Mouse (Mus musculus) induced T-regulatory cell, adult 2 months (primary cell): Measurements from ENCODE around the gene Brd9.

Source experiments
- DNase-seq: peaks from one replicate; pipeline ENCODE4 v3.0.0-alpha.2; 2012; ENCODE audit warnings: low read depth

The Brd9 gene

DNA sequence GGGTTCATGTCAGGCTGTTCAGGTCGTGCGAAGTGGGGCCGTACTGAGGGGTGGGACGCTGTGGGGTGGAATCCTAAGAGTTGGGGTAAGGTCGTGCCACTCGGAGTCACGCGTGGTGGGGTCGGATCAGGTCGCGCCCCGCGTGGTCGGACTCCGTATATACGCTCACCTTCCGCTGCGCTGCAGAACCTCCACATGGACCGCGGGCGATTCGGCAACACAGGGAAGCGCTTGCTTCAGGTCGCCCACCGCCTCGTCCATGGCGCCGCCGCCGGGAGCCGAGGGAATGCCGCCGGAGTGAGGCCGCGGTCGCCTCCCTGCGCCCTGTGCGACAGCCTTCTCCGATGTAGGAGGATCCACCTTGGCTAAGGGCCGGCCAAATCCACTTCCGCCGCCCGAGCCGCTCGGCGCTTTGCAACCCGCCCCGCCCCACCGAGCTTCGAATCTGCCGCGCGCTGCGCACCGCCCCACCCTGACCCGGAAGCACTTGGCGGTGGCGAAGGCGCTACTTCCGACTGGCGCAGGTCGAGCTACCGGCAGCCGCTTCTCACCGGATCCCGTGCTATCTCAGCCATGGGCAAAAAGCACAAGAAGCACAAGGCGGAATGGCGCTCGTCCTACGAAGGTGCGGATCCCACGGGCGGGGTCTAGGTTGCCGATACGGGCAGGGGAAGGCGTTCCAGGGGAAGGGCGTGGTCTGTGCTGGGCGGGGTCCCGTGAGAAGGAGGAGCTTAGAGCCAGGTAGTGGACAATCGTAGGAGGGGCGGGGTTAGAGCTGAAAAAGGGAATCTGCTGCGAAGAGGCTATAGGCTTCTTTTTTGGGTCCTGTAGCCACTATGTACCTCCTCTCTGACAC is at the start of gene Brd9, which contains the start of gene Trip13:
Gene Brd9, plus strand, starts transcription at position 491 of the 856 bp plus-strand sequence.
Gene Trip13, minus strand, starts transcription at position 464 of the 856 bp plus-strand sequence.
- DNase-seq: peak; percentile 96

DNA sequence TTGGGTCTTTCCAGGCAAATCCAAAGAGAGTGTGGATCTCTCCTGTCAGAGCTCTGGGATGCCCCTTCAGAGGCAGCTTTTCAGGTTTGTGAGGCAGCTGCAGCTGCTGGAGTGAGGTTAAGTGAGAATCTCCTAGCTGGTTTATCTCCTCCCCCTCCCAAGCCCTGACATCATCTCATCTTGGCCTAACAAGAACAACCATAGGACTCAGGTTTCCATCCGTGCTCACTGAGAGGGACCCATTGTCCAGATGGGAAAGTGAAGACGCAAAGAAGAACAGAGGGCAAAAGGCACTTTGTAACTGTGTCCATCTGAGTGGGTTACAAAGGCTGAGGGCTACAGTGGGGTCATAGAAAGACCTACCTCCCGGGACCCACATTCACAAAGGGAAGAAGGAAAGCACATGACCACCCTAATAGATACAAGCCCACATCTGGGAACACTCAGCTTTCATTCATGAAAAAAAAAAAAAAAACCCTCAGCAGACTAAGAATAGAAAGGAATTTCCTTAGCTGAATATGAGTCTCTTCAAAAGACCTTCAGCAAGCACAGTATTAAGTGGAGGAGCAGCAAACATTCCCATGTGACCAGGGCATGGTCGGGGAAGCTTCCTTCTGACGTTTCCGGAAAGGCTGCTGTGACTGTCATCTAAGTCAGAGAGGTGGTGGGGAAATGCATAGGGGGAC is 45.0 kb upstream of the Brd9 start:
- DNase-seq: no peak

DNA sequence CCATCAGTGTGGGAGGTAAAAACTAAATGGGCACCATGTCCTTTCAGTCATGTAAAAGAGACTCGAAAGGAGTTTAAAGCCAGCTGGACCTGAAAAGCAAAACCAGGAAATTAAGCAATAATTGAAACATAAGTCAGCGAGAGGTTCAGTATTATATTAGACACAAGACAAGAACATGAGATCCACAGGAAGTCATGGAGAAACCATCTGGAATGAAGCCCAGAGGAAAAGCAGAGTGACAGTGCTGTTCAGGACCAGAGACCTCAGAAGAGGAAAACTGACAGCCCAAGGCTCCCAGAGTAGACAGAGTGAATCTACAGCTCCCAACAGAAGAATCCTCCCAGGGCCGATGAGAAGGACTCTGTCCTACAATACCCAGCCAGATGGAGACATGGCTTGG is 40.0 kb upstream of the Brd9 start:
- no peak for DNase-seq

DNA sequence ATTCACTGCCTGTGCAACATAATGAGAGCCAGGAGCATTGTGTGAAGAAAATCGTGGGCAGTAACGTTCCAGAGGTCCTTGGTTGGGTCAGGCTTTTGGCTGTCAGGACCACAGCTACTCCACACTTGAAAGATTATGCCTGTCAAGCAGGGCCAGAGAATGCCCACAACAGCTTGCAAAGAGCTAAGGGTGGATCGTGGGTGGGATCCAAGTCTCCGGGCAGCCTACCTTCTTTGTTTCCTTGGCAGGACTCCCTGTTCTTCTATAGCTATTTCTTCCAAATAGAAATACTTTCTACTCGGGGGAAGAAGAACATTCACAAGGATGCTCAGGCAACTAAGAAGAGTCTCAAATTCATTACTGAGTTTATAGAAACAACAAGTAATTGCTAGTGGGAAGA is 30.5 kb upstream of the Brd9 start:
- no peak for DNase-seq

DNA sequence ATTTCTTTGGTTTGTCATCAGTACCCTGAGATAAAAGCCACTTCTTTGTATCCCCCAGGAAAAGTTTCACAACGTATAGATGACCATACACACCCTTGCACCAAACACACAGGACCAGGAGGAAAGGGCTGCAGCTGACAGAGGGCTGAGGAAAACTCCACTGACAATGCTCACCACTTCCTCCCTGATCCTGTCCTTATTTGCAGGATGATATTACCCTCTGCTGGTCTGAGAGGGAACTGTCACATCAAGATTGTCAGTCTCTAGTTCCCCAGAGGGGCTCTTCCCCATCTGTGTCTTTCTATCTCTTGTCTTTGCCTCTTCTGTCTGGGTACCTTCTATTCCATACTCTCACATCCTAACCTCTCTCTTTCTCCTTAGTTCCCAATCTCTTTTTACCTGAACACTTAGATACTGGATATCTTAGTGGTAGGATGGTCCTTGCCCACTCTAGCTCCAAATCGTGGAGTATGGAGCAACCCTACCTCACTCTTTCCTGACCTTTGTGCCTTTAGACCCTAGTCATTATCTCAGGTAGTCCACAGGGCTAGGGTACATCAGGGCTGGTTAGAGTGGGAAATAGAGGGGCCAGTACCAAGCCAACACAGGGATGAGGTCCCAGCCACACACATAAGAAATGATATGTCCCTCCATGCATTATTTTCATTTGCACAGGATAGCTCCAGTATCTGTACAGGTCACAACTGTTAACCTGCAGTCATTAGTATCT is 29.8 kb upstream of the Brd9 start:
- peak; percentile 61 for DNase-seq

DNA sequence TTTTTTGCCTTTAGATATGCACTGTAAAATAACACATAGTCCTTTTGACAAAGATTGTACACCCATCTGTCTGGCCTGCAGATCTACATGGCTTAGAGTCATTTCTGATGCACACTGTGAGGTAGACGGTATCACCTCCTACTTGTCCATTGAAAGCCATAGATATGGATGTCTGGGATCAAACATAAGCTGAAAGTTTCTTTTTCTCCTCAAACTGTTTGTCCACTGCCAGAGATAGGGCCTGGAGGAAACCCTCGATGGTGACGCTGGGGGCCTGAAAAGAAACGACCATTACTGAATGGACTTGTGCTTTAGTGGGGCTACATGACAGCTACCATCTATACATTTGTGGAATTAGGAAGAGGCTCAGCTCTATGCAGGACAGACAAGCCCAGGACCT is 24.5 kb upstream of the Brd9 start:
- DNase-seq: no peak

DNA sequence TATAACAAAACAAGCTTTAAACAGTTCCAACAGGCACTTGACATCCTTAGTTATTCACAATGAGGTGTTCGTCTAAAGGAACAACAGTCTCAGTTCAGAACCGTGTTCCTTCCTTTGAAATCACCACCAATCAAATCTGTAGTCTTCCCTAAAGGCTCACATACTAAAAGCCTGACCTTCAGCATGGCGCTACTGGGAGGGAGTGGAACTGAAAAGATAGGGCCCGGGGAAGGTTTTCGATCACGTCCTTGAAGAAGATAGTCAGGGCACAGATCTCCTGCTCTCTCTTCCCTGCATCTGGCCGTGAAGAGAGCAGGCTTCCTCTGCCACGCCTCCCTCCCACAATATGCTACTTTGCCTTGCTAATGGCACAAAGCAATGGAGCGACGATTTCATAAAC is 5.4 kb upstream of the Brd9 start:
- no peak for DNase-seq

DNA sequence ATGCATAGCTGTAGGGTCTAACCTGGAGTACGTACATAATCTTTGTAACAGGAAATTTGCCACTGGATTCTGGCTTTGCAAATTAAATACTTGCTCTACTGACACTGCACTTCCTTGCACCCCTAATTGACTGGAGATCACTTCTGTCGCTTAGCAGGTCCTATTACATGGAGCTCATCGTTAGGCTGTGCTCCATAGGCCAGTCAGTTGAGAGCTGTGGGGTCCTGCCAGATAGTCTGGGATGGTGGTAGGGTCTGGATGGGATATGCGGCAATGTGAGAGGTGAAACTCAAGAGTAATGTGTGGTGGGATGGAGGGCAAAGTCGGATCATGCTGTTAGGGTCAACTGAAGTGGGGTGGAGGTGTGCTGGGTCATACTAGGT is 682 bp upstream of the Brd9 start:
- DNase-seq: peak; percentile 32

DNA sequence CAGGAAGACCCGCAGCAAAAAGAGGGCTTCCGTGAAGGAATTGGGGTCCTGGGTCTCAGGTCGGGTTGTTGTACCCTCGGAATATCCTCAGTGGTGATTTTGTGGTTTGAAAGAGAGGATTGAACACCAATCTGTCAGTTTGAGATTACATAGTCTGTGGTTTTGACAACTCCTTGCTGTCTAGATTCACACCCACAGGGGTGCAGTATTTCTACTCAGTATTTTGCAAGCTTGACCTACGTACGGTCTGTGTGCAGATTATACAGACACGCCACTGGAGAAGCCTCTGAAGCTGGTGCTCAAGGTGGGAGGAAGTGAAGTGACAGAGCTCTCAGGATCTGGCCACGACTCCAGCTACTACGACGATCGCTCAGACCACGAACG is 558 bp downstream of the Brd9 start:
- DNase-seq: no peak

DNA sequence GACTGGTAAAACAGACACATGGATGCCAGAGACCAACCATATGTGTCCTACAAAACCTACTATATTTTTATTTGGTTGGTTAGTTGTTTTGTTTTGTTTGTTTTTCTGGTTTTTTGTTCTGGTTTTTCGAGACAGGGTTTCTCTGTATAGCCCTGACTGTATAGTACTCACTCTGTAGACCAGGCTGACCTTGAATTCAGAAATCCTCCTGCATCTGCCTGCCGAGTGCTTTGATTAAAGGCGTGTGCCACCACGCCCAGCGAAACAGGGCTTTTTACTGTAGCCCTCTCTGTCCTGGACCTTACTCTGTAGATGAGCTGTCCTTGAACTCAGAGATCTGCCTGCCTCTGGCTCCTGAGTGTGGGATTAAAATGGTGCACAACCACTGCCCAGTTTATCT is 1.5 kb downstream of the Brd9 start:
- no peak for DNase-seq

DNA sequence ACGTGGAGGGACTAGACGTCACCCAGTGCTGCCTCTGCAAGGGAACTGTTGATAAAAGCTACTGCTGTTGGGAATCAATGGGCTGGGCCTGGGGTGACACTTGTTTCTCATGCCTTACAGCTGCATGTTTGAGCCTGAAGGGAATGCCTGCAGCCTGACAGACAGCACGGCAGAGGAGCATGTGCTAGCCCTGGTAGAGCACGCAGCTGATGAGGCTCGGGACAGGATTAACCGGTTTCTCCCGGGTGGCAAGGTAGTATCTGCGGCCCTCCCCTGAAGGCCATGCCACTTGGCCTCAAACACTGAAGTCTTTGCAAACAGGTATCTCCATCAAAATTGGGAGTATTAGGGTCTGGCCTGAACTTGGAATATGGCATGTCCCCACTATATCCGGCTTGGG is 7.0 kb downstream of the Brd9 start:
- DNase-seq: no peak

DNA sequence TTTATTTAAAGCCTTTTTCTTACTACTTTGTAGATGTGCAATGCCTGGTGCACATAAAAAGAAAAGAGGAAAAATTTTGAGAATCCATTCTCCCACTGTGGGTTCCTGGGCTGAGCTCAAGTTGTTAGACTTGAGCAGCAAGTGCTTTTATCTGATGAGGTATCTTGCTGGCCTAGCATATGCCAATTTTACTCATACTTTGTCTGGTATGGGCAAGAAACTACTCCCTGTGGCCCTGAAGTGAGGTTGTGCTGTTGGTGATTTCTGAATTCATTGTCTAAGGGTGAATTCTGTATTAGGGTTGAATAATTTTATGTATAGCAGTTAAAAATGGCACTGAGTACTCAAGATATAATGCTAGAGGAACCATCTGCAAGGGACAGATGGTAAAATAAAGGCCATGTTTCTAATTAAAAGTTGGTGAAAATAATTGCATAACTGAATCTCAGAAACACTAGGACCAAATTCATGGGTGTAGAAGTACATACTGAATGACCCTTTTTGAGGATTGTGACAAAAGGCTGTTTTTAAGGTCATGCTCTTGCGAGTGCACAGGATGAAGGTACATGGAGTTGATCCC is 16.0 kb downstream of the Brd9 start:
- DNase-seq: no peak

DNA sequence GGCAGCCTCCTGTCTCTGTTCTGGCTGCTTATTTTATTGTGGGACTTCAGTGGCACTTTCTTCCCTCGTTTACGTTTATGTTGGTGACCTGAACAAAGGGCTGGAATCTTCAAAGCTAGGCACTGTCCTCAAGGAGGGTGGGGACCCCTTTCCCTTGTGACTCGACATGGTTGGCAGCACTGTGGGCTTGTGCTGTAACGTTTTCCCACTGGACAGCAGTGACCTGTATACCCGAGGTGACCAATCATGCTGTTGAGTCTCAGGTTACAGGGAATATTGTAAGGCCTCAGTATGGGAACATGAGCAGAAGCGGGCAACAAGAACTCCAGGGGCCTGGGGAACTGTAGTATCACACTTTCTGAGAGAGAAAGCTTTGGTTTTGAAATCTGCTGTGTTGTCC is 17.1 kb downstream of the Brd9 start:
- DNase-seq: no peak

DNA sequence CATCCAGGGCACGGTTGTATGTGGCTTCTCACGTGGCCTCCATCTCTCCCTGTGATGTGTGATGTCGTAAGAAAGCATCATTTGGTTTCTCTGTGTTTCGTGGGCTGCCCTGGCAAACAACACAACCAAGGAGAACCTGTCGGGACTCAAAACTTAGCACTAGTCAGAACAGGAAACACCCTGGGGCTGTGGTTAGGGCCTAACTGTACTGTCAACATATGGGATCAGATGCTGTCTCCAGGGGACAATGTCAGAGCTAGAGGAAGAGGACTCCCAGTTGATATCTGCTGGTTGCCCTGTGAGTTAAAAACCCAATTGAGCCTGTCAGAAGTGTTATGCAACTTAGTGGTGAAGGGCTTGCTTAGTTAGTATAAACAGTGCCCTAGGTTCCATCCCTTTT is 17.9 kb downstream of the Brd9 start:
- no peak for DNase-seq

DNA sequence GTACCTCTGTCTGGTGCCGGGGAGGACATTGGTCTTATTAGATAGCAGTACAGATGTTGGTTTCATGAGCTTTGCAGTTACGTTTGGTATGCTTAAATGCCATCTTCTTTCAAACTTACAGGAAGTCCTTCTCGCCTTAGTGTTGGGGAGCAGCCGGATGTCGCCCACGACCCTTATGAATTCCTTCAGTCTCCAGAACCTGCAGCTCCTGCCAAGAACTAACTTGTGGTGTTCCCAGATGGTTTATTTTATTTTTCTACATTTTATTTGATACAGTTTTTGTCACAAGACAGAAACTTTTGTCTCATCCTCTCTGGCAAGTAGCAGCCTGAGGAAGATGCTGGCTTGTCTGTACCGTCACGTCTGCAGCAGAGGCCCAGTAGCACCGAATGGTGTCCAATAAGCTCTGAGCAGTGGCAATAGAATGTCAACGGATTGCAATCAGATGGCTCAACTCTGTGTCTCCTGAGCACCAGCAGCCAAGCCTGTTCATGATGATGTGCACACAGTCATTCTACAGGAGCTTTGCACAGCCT is 22.6 kb downstream of the Brd9 start:
- no peak for DNase-seq

DNA sequence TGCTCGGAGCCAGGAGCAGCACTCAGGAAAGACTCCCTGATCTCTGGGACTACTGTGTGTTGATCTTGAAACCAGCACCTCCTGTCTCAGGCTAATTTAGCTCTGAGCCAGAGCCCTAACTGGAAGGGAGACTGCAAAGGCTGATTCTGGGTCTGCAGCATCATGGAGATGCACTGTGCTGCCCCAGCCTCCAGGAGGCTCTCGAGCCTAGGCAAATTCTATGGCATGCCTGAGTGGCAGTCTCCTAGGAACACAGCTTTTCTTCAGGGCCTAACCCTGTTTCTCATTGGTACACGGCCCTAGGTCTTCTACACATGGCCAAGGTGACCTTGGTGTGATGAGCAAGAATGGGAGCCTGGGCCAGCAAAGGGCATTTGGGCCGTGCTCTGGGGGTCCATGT is 23.6 kb downstream of the Brd9 start:
- no peak for DNase-seq

DNA sequence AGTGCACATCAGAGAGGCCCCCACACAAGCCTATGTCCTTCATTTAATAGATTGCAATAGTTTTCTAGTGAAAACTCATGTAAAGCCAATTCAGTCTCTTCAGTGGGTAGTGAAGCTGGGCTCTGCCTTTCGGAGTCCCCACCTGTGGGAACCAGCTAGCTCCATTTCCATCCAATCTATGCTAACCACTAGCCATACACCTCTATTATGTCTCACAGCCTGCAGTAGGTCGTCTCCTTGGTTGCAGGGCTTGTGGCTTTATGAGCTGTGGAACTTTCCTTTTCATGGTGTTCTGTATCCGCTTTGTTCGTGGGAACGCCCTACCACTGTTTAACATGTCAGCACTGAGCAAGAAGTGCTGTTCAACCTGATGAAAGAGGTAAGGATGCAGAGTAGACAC is 25.9 kb downstream of the Brd9 start, which contains the start of gene Zdhhc11:
Gene Zdhhc11, plus strand, starts transcription at position 301 of the 400 bp plus-strand sequence.
- no peak for DNase-seq

DNA sequence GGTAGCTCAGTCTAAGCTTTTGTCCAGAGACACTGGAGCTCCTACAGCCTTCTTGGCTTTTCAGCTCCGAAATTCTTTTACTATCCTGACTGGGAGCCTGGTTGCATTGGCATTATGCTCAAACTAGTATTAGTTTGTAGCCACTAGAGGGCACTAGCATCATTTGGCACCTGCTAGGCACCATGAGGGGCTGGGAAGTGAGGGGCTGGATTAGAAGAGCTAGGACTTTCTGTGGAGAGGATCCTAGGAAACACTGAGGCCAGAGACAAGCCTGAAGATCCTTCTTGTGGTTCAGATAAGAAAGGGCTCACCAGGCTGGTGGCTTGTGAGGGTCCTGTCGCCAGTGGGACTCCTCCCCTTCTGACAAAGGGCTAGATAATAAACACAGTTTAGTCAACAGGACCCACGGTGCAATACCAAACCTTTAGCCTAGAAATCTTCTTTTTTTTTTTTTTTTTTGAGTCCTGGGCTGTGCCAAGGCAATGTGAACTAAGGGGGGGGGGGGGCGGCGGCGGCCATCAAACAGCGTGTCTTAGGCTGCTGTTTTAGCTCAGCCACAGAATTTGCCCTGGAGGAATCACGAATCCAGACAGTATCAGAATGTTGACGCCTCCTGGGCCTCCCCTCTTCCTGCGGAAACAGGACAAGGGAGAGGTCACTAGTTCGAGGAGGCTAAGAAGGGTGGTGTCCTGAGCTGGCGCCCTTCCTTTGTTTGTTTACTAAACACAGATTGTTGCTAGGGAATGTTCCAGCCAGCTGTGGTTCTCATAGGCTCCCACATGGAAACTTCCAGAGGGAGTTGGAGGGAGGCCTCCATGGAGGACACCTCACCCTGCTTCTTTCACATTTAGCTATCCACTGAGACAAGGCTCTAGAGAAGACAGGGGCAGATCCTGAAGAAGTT is 33.2 kb downstream of the Brd9 start:
- peak; percentile 59 for DNase-seq

DNA sequence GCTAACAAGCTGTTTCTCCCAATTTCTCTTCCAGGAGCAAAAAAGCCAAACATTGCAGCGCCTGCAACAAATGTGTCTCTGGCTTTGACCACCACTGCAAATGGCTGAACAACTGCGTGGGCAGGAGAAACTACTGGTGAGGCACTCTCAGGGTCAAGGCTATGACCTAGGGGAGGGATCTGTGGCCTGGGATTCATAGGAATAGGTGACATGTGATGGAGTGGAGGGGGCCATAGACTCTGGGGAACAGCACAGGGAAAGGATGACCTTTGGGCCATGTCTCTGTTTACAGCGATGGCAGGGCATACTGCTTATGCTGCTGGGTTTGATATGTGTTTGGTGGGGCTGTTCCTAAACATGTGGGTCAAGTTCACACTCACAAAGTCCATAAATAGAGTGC is 36.9 kb downstream of the Brd9 start:
- no peak for DNase-seq

DNA sequence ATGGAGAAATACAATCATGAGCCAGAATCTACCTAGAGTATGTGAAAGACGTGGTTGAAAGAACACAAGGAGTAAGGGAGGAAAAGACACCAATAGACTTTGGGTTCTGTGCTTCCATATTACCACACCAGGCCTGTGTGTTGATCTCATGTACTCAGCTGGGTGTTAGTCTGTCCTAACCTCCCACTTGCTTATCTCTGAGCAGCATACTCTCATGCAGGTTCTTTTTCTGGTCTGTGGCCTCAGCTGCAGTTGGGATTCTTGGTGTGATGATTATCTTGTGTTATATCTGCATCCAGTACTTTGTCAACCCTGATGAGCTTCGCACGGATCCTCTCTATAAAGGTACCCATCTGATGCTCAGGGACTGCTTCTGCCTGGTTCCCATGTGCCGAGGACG is 39.3 kb downstream of the Brd9 start:
- DNase-seq: no peak

DNA sequence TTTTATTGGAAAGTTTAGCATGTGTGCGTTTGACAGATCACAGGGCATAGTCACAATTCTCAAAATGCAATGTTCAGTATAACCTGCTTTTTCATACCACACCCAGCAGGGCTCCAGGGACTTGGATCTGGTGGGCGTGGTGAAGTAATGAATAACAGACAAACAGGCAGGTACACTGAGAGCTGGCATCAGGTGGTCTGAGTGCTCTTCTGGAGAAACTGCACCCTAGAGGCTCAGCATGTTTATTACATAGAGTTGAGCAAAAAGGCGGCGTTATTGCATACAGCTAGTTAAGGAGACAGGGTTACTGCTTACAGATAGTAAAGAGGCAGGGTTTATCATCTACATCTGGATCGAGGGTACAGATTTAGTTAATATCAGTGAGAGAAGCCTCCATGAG is 52.7 kb downstream of the Brd9 start:
- no peak for DNase-seq
